In genomic region chr1:87475076-87475895, GRCm38 (mm10) we compare ENCODE assay signal across 9 mouse cellular contexts. TPM values are rescaled to one million over a fixed set of nuclear protein-coding genes. Genes with fewer than 3 reads are reported as not detected.
DNase-seq lines count a peak whose midpoint lies in the region; ATAC-seq and TF ChIP-seq lines count a peak whose summit lies in the region.
"Had no signal": no experiment of that assay in that cellular context is flagged by ENCODE, and none has a peak within 500 bp of the region (broad histone marks: within the 10 kb centered on the region; RNA-seq: fewer than 3 reads in every experiment).

No protein-coding gene starts in this region.

- no peak for TF ChIP-seq POLR2A in limb, embryonic 14.5 days (IDR thresholded peaks at IDR 0.05; ENCODE audit: borderline replicate concordance, extremely low read depth, insufficient read depth, insufficient read length)

- peaks cover 2 to 8% of the 10 kb centered on the region in 2 experiments; a peak in 1 of 4 replicates for H3K4me1 ChIP-seq in heart, embryonic 14.5 days (ENCODE audit: control insufficient read depth in 2 of 2, insufficient read depth in 2 of 2, low read length in 2 of 2)
- peaks cover 2% of the 10 kb centered on the region; the same call in 1 of the 2 replicates for H3K4me1 ChIP-seq in hindbrain, embryonic 11.5 days (replicated peaks; ENCODE audit: control insufficient read depth, insufficient read depth, low read length)
- peaks cover 9% of the 10 kb centered on the region for H3K4me1 ChIP-seq in limb, embryonic 14.5 days (ENCODE audit: control insufficient read depth, insufficient read depth, low read length)
- H3K4me1 ChIP-seq in stomach, embryonic 16.5 days (ENCODE audit: control insufficient read depth, insufficient read depth, low read length): peaks cover 4% of the 10 kb centered on the region; the same call in 1 of the 2 replicates

- H3K27ac ChIP-seq in heart, embryonic 14.5 days (replicated peaks in 1 of 2; ENCODE audit: control insufficient read depth in 1 of 2, insufficient read depth in 1 of 2, low read depth in 2 of 2, low read length in 2 of 2): no peak overlapping the region
- H3K27ac ChIP-seq in hindbrain, embryonic 11.5 days (ENCODE audit: low read depth, low read length): no peak overlapping the region
- no peak overlapping the region for H3K27ac ChIP-seq in limb, embryonic 14.5 days (replicated peaks; ENCODE audit: low read depth, low read length)
- H3K27ac ChIP-seq in stomach, embryonic 16.5 days (ENCODE audit: low read length): no peak overlapping the region

- no peak for DNase-seq in heart, postnatal 14 days
- peak; percentile 83 for DNase-seq in brain, adult 2 months (ENCODE audit: low read depth, low spot score)
- DNase-seq in hindbrain, embryonic 11.5 days (ENCODE audit: low spot score): peak; percentile 37
- DNase-seq in limb, embryonic 14.5 days (ENCODE audit: low spot score): no peak
- DNase-seq in gastrocnemius, postnatal 14 days: no peak
- no peak for DNase-seq in gastrocnemius, postnatal 36 days

- no peaks in the 10 kb centered on the region for H3K9me3 ChIP-seq in heart, embryonic 14.5 days (ENCODE audit: control insufficient read depth, low read length)
- H3K9me3 ChIP-seq in hindbrain, embryonic 11.5 days (ENCODE audit: control insufficient read depth, low read length): no peaks in the 10 kb centered on the region
- H3K9me3 ChIP-seq in limb, embryonic 14.5 days (ENCODE audit: control insufficient read depth, low read length): no peaks in the 10 kb centered on the region
- no peaks in the 10 kb centered on the region for H3K9me3 ChIP-seq in stomach, embryonic 16.5 days (replicated peaks; ENCODE audit: control insufficient read depth, low read length)

- 0 out of 2 replicates have a peak overlapping the region, but pooled peaks have one; percentile 36 for H3K9ac ChIP-seq in heart, embryonic 14.5 days (ENCODE audit: low read length)
- H3K9ac ChIP-seq in hindbrain, embryonic 11.5 days (ENCODE audit: low read depth, low read length): peak overlapping the region; percentile 40; the same call in 1 of the 2 replicates
- 0 out of 2 replicates have a peak overlapping the region, but pooled peaks have one; percentile 12 for H3K9ac ChIP-seq in limb, embryonic 14.5 days (ENCODE audit: low read depth, low read length, severe bottlenecking)
- H3K9ac ChIP-seq in stomach, embryonic 16.5 days (ENCODE audit: low read length): peak overlapping the region; percentile 38; the same call in 1 of the 2 replicates

- WGBS in heart, embryonic 14.5 days: 3% methylated on average over 42 of the region's 42 CpGs
- 3% methylated on average over 37 of the region's 42 CpGs for WGBS in hindbrain, embryonic 11.5 days
- 4% methylated on average over 36 of the region's 42 CpGs for WGBS in limb, embryonic 14.5 days
- WGBS in stomach, embryonic 16.5 days: 3% methylated on average over 42 of the region's 42 CpGs

- H3K4me2 ChIP-seq in heart, embryonic 14.5 days (ENCODE audit: low read length): peak overlapping the region; percentile 66
- peak overlapping the region; percentile 77 for H3K4me2 ChIP-seq in hindbrain, embryonic 11.5 days (replicated peaks; ENCODE audit: low read depth, low read length)
- H3K4me2 ChIP-seq in limb, embryonic 14.5 days (replicated peaks; ENCODE audit: low read depth, low read length, severe bottlenecking): peak overlapping the region; percentile 60
- H3K4me2 ChIP-seq in stomach, embryonic 16.5 days (ENCODE audit: low read depth, low read length): peak overlapping the region; percentile 51

- H3K36me3 ChIP-seq in heart, embryonic 14.5 days (ENCODE audit: control insufficient read depth, insufficient read depth, low read length): no peaks in the 10 kb centered on the region
- no peaks in the 10 kb centered on the region for H3K36me3 ChIP-seq in hindbrain, embryonic 11.5 days (ENCODE audit: control insufficient read depth, insufficient read depth, low read length)
- no peaks in the 10 kb centered on the region for H3K36me3 ChIP-seq in limb, embryonic 14.5 days (ENCODE audit: control insufficient read depth, insufficient read depth, low read length)
- H3K36me3 ChIP-seq in stomach, embryonic 16.5 days (ENCODE audit: control insufficient read depth, insufficient read depth, low read length): no peaks in the 10 kb centered on the region

- intact Hi-C loops in heart, postnatal 14 days (cut with DNase I): no loop called here
- intact Hi-C loops in gastrocnemius, postnatal 14 days (cut with DNase I; ENCODE audit: low total_unique reads): loop anchor here (10.0 kb wide), 1 partner anchor 250 kb away; no protein-coding TSS in a partner anchor
- intact Hi-C loops in gastrocnemius, postnatal 36 days (cut with DNase I): no loop called here

- ATAC-seq in heart, embryonic 14.5 days (ENCODE audit: insufficient number of reproducible peaks, insufficient read depth, low FRiP score, low read depth): no peak
- ATAC-seq in hindbrain, embryonic 11.5 days (ENCODE audit: low FRiP score): peak; percentile 47
- ATAC-seq in limb, embryonic 14.5 days (ENCODE audit: low FRiP score, low read depth): no peak
- peak; percentile 25; the same call in 1 of the 2 replicates for ATAC-seq in stomach, embryonic 16.5 days (ENCODE audit: insufficient read depth, low FRiP score)

- H3K4me3 ChIP-seq in heart, embryonic 14.5 days (ENCODE audit: control insufficient read depth in 1 of 2, insufficient read depth in 1 of 2, low read depth in 1 of 2, low read length in 2 of 2): peak overlapping the region; percentile 34 to 35
- H3K4me3 ChIP-seq in hindbrain, embryonic 11.5 days (ENCODE audit: low read depth, low read length): peak overlapping the region; percentile 28
- peak overlapping the region; percentile 34 for H3K4me3 ChIP-seq in limb, embryonic 14.5 days (replicated peaks; ENCODE audit: low read length)
- H3K4me3 ChIP-seq in stomach, embryonic 16.5 days (replicated peaks; ENCODE audit: low read length): peak overlapping the region; percentile 25

- peaks cover 41% of the 10 kb centered on the region for H3K27me3 ChIP-seq in heart, embryonic 14.5 days (ENCODE audit: control insufficient read depth, insufficient read depth, low read length)
- H3K27me3 ChIP-seq in hindbrain, embryonic 11.5 days (ENCODE audit: control insufficient read depth, insufficient read depth, low read length): peaks cover 10% of the 10 kb centered on the region
- peaks cover 22% of the 10 kb centered on the region for H3K27me3 ChIP-seq in limb, embryonic 14.5 days (ENCODE audit: control insufficient read depth, insufficient read depth, low read length)
- H3K27me3 ChIP-seq in stomach, embryonic 16.5 days (ENCODE audit: control insufficient read depth, insufficient read depth, low read length): peaks cover 19% of the 10 kb centered on the region

RNA-seq across cellular contexts. Expression of gene Snorc, which starts 5.2 kb away (rescaled TPM):
- polyA plus RNA-seq in heart, embryonic 14.5 days (2014; fragmentation: Nextera tagmentation; extraction: Ambion mirVana): not detected in 2 replicates
- not detected for total RNA-seq in heart, postnatal 14 days (2021)
- polyA plus RNA-seq in hindbrain, embryonic 11.5 days (2014; fragmentation: Nextera tagmentation; extraction: Ambion mirVana): not detected in 2 replicates
- polyA plus RNA-seq in limb, embryonic 14.5 days (2012; rRNA removed): 204 and 319 TPM in 2 replicates
- 53.9 and 69.9 TPM in 2 replicates for polyA plus RNA-seq in limb, embryonic 14.5 days (2014; fragmentation: Nextera tagmentation; extraction: Ambion mirVana)
- polyA plus RNA-seq in stomach, embryonic 16.5 days (2015; fragmentation: Nextera tagmentation; extraction: Ambion mirVana): not detected in 2 replicates
- total RNA-seq in gastrocnemius, postnatal 14 days (2021): not detected
- not detected for total RNA-seq in gastrocnemius, postnatal 36 days (2021)
- polyA plus RNA-seq: small intestine, adult 2 months had no signal

RNA-seq across cellular contexts. Expression of gene Neu2, which starts 34.4 kb away (rescaled TPM):
- not detected in 2 replicates for polyA plus RNA-seq in heart, embryonic 14.5 days (2014; fragmentation: Nextera tagmentation; extraction: Ambion mirVana)
- total RNA-seq in heart, postnatal 14 days (2021): not detected
- polyA plus RNA-seq in hindbrain, embryonic 11.5 days (2014; fragmentation: Nextera tagmentation; extraction: Ambion mirVana): not detected in 2 replicates
- polyA plus RNA-seq in limb, embryonic 14.5 days (2012; rRNA removed): 0.04 TPM in 1 of 2 replicates, not detected in the other
- polyA plus RNA-seq in limb, embryonic 14.5 days (2014; fragmentation: Nextera tagmentation; extraction: Ambion mirVana): not detected in 2 replicates
- 2.8 and 3.1 TPM in 2 replicates for polyA plus RNA-seq in stomach, embryonic 16.5 days (2015; fragmentation: Nextera tagmentation; extraction: Ambion mirVana)
- 10 to 100 TPM; 14.8 to 21.9 TPM for total RNA-seq in gastrocnemius, postnatal 14 days (2021)
- total RNA-seq in gastrocnemius, postnatal 36 days (2021): 10 to 100 TPM in 1 of 2 experiments, 1 to 10 TPM in 1; 9.7 to 15.2 TPM

Comparison
In these comparisons a context has a peak if more than half of its experiments do, and no peak if none do; other contexts are left out.
1. ATAC-seq: peak in hindbrain, embryonic 11.5 days (single experiment) and stomach, embryonic 16.5 days (single experiment); none in heart, embryonic 14.5 days (single experiment) and limb, embryonic 14.5 days (single experiment).
2. DNase-seq: peak in brain, adult 2 months (single experiment) and hindbrain, embryonic 11.5 days (single experiment); none in heart, postnatal 14 days (0 of 2), limb, embryonic 14.5 days (single experiment), gastrocnemius, postnatal 14 days (single experiment) and gastrocnemius, postnatal 36 days (0 of 2).
3. RNA of gene Snorc, which starts 5.2 kb away (polyA plus RNA-seq): 53.9 to 319 TPM in limb, embryonic 14.5 days; not detected in hindbrain, embryonic 11.5 days, not detected in heart, embryonic 14.5 days and not detected in stomach, embryonic 16.5 days; every median in the first group is over 10 times any median in the second.
4. Peak in every context shown above with its lines, with median percentiles within 50 percentile points of each other: H3K4me2 ChIP-seq, H3K4me3 ChIP-seq and H3K9ac ChIP-seq.